Mouse (Mus musculus): ENCODE results near the gene Gm20917. TPM values are rescaled to one million over a fixed set of nuclear protein-coding genes. Genes with fewer than 3 reads are reported as not detected.
"Not testable (repeated sequence)": the region's sequence is repeated elsewhere in the genome, so short reads cannot be mapped to it uniquely, and the experiment has no call there.

Gene Gm20917
- not detected in 2 replicates for polyA plus RNA-seq (2012; rRNA removed)

- not testable (repeated sequence) for H3K4me1 ChIP-seq (replicated peaks; ENCODE audit: control insufficient read depth, insufficient read depth, low read length); H3K27me3 ChIP-seq (ENCODE audit: control insufficient read depth, insufficient read depth, low read length); DNase-seq; H3K4me3 ChIP-seq (ENCODE audit: control insufficient read depth, insufficient read depth, low read length); H3K36me3 ChIP-seq (ENCODE audit: control insufficient read depth, insufficient read depth, low read length); H3K27ac ChIP-seq (ENCODE audit: control insufficient read depth, insufficient read depth, low read length)
- WGBS: no CpG with 5 or more reads among the region's 4 CpGs
Measured at GRCm38 (mm10) chrY:79151022-79151421, at the start of gene Gm20917. TSS of gene Gm20917 (minus strand) at chrY:79151122.

Other genes starting within 250 kb of the Gm20917 start
- not detected in 2 replicates for gene Gm20916, start 168.4 kb upstream of the Gm20917 start, polyA plus RNA-seq (2012; rRNA removed)